Mouse (Mus musculus) spleen, postnatal 14 days (tissue): ENCODE results near the gene Pdzrn4.

Experiments used
- DNase-seq, 2 experiments: peaks; one replicate each; pipeline ENCODE4 v3.0.0; 2021 to 2022; ENCODE audit warnings: low spot score in 2 of 2

Pdzrn4 gene

GRCm38 (mm10) chr15:92704146-92704545 is 307.5 kb downstream of the Pdzrn4 start:
- DNase-seq = no peak

GRCm38 (mm10) chr15:92738676-92739075 is 342.0 kb downstream of the Pdzrn4 start:
- no peak for DNase-seq

GRCm38 (mm10) chr15:92739887-92740286 is 343.2 kb downstream of the Pdzrn4 start:
- no peak for DNase-seq

- no peak for DNase-seq
These were observed 346.9 kb downstream of the Pdzrn4 start for GRCm38 (mm10) chr15:92743624-92744023.

- no peak for DNase-seq
These were observed 349.4 kb downstream of the Pdzrn4 start for GRCm38 (mm10) chr15:92746081-92746480.

GRCm38 (mm10) chr15:92752167-92752566 is 355.5 kb downstream of the Pdzrn4 start:
- no peak for DNase-seq

GRCm38 (mm10) chr15:92752578-92752977 is 355.9 kb downstream of the Pdzrn4 start:
- DNase-seq = no peak

- DNase-seq = no peak
These were observed 360.6 kb downstream of the Pdzrn4 start for GRCm38 (mm10) chr15:92757085-92757903.

- DNase-seq = no peak
These were observed 362.3 kb downstream of the Pdzrn4 start for GRCm38 (mm10) chr15:92759001-92759400.

- no peak for DNase-seq
These were observed 366.6 kb downstream of the Pdzrn4 start for GRCm38 (mm10) chr15:92763303-92763702.

GRCm38 (mm10) chr15:92769535-92769934 is 372.9 kb downstream of the Pdzrn4 start:
- no peak for DNase-seq

- no peak for DNase-seq
These were observed 391.4 kb downstream of the Pdzrn4 start for GRCm38 (mm10) chr15:92788036-92788435.

- no peak for DNase-seq
These were observed 397.6 kb downstream of the Pdzrn4 start for GRCm38 (mm10) chr15:92794275-92794674.

- DNase-seq = no peak
These were observed 409.3 kb downstream of the Pdzrn4 start for GRCm38 (mm10) chr15:92805934-92806333.

GRCm38 (mm10) chr15:92806352-92806751 is 409.7 kb downstream of the Pdzrn4 start:
- DNase-seq = no peak
